In the genomic region with DNA sequence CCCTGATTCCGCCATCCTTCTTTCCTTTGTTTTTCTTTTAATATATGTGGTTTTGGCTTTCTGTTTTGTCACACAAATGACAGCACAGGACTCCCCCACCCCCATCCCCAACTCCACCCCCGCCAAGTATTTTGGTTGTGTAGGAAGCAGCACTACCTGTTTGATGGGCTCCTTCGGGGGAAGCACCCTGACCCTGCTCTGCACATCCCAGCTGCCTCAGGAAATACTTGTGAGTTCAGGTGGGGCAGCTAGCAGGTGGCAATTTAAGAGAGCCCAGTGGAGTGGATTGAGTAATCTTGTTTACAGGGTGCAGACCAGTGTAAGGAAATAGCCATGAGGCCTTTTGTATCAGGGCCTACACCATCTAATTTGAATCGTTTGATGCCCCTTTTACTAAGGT, we compare ENCODE assay signal across 16 mouse cellular contexts. TPM values are rescaled to one million over a fixed set of nuclear protein-coding genes. Genes with fewer than 3 reads are reported as not detected.
"Had no signal": no experiment of that assay in that cellular context is flagged by ENCODE, and none has a peak within 500 bp of the region (broad histone marks: within the 10 kb centered on the region; RNA-seq: fewer than 3 reads in every experiment).

No protein-coding gene starts in this region.

- H3K4me1 ChIP-seq: kidney, embryonic 15.5 days; neural tube, embryonic 13.5 days had no signal

- H3K9me3 ChIP-seq: kidney, embryonic 15.5 days; liver, embryonic 13.5 days; megakaryocyte, embryonic 14.5 days; midbrain, embryonic 10.5 days; midbrain, embryonic 13.5 days; neural tube, embryonic 13.5 days had no signal

- H3K36me3 ChIP-seq: kidney, embryonic 15.5 days; liver, embryonic 13.5 days; midbrain, embryonic 10.5 days; midbrain, embryonic 13.5 days; neural tube, embryonic 13.5 days had no signal

- H3K4me2 ChIP-seq: kidney, embryonic 15.5 days; liver, embryonic 13.5 days; lung, embryonic 14.5 days; midbrain, embryonic 13.5 days; neural tube, embryonic 13.5 days had no signal

- ATAC-seq: midbrain, embryonic 13.5 days; midbrain, embryonic 16.5 days had no signal

- H3K9ac ChIP-seq: kidney, embryonic 15.5 days; liver, embryonic 13.5 days; lung, embryonic 14.5 days; midbrain, embryonic 13.5 days; neural tube, embryonic 13.5 days had no signal

- H3K27ac ChIP-seq: kidney, embryonic 15.5 days; left cerebral cortex, adult 2 months; liver, embryonic 13.5 days; macrophage; midbrain, embryonic 10.5 days; midbrain, embryonic 13.5 days; neural tube, embryonic 13.5 days had no signal

- H3K27me3 ChIP-seq: kidney, embryonic 15.5 days; liver, embryonic 13.5 days; megakaryocyte, embryonic 14.5 days; midbrain, embryonic 13.5 days; neural tube, embryonic 13.5 days had no signal

- H3K4me3 ChIP-seq: kidney, embryonic 15.5 days; left cerebral cortex, adult 2 months; liver, embryonic 13.5 days; megakaryocyte, embryonic 14.5 days; midbrain, embryonic 10.5 days; midbrain, embryonic 13.5 days; myocyte; neural tube, embryonic 13.5 days had no signal

- DNase-seq: kidney, adult 8-10 months; layer of hippocampus, postnatal 36 days; liver, embryonic 13.5 days; lung, embryonic 14.5 days; lung, postnatal 14 days; thymus, adult 18-20 months; thymus, postnatal 36 days had no signal

RNA-seq across cellular contexts. Expression of a gene that starts 14.0 kb away (rescaled TPM):
- polyA plus RNA-seq: macrophage, myocyte had no signal
